Mouse (Mus musculus): ENCODE data around the gene Gm10840.
"Not testable (repeated sequence)": the region's sequence is repeated elsewhere in the genome, so short reads cannot be mapped to it uniquely, and the experiment has no call there.

The Gm10840 gene

GRCm38 (mm10) chr11:106162237-106162636 is 1.6 kb downstream of the Gm10840 start:
- no peak for DNase-seq

GRCm38 (mm10) chr11:106163546-106163945 is 2.9 kb downstream of the Gm10840 start:
- no peak for DNase-seq

- DNase-seq = no peak
Measured at GRCm38 (mm10) chr11:106164601-106165180, 4.0 kb downstream of the Gm10840 start.

- DNase-seq = no peak
Measured at GRCm38 (mm10) chr11:106167435-106167834, 6.8 kb downstream of the Gm10840 start.

GRCm38 (mm10) chr11:106170807-106171206 is 10.2 kb downstream of the Gm10840 start:
- DNase-seq = no peak

GRCm38 (mm10) chr11:106173228-106173627 is 12.6 kb downstream of the Gm10840 start:
- no peak for DNase-seq

- peak; percentile 70 to 75 for DNase-seq
Measured at GRCm38 (mm10) chr11:106174372-106174771, 13.7 kb downstream of the Gm10840 start.

GRCm38 (mm10) chr11:106175081-106175480 is 14.4 kb downstream of the Gm10840 start:
- DNase-seq = peak; percentile 74 to 76

- DNase-seq = no peak
Measured at GRCm38 (mm10) chr11:106176372-106176771, 15.7 kb downstream of the Gm10840 start.

GRCm38 (mm10) chr11:106178036-106178782 is 17.6 kb downstream of the Gm10840 start:
- DNase-seq = peak in 1 of 2 experiments; percentile 42

- peak; percentile 74 to 82 for DNase-seq
Measured at GRCm38 (mm10) chr11:106179711-106180448, 19.2 kb downstream of the Gm10840 start.

- no peak for DNase-seq
Measured at GRCm38 (mm10) chr11:106180449-106180801, 19.8 kb downstream of the Gm10840 start.

- no peak for DNase-seq
Measured at GRCm38 (mm10) chr11:106187326-106187725, 26.7 kb downstream of the Gm10840 start.

GRCm38 (mm10) chr11:106191716-106192115 is 31.1 kb downstream of the Gm10840 start:
- DNase-seq = no peak

- no peak for DNase-seq
Measured at GRCm38 (mm10) chr11:106192241-106192640, 31.6 kb downstream of the Gm10840 start.

GRCm38 (mm10) chr11:106192657-106193370 is 32.2 kb downstream of the Gm10840 start:
- DNase-seq = peak in 1 of 2 experiments; percentile 32

GRCm38 (mm10) chr11:106193371-106194154 is 32.9 kb downstream of the Gm10840 start:
- DNase-seq = peak; percentile 96 to 98

- DNase-seq = no peak
Measured at GRCm38 (mm10) chr11:106194155-106194541, 33.5 kb downstream of the Gm10840 start.

GRCm38 (mm10) chr11:106194891-106195290 is 34.2 kb downstream of the Gm10840 start:
- no peak for DNase-seq

GRCm38 (mm10) chr11:106195341-106195740 is 34.7 kb downstream of the Gm10840 start:
- no peak for DNase-seq

- DNase-seq = no peak
Measured at GRCm38 (mm10) chr11:106198277-106198676, 37.6 kb downstream of the Gm10840 start.

GRCm38 (mm10) chr11:106199997-106200396 is 39.3 kb downstream of the Gm10840 start:
- not testable (repeated sequence) for DNase-seq
